Mouse (Mus musculus) embryonic stem cell, embryonic (primary cell): ENCODE data around the gene Glp1r.

ENCODE experiments used
- CTCF ChIA-PET, 4 experiments: fragments of 300-600 bp in 2 of 4; fragments of 350-600 bp in 2 of 4; sonication (Branson Sonifier 250); formaldehyde crosslinking; loops; one replicate each; lab custom pipeline; 2022; ENCODE audit warnings: inconsistent platforms in 2 of 4; lab: Charles Lee
- POLR2A ChIA-PET, 4 experiments: fragments of 300-600 bp in 2 of 4; fragments of 350-600 bp in 2 of 4; sonication (Branson Sonifier 250); formaldehyde crosslinking; loops; one replicate each; lab custom pipeline; 2022; ENCODE audit warnings: antibody characterized with exemption in 4 of 4, inconsistent platforms in 1 of 4; lab: Charles Lee

The Glp1r gene

GRCm38 (mm10) chr17:30901627-30902026 is at the start of gene Glp1r:
TSS of gene Glp1r (plus strand) at chr17:30901817.
- CTCF ChIA-PET = interaction anchor here in 3 of 4 experiments (0.5 to 3.6 kb wide), 17 partner anchors 9 to 342 kb away, joined by 3 to 26 read pairs (median 7); no protein-coding TSS in a partner anchor
- POLR2A ChIA-PET = interaction anchor here in 3 of 4 experiments (0.6 to 5.1 kb wide), 26 partner anchors 9 to 938 kb away, joined by 3 to 41 read pairs (median 4); no protein-coding TSS in a partner anchor

DNA sequence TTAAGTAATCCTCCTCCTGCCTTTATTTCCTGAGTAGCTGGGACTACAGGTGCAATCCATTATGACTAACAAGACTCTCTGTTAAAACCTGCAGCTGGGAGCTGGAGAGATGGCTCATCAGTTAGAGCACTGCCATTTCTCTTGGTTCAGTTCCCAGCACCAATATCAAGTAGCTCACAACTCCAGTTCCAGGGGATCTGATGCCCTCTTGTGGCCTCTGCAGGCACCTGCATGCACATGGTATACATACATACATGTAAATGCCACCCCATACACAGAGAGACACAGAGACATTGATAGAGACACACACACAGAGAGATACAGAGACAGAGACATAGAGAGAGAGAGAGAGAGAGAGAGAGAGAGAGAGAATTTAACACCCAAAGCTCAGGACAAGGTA is 49.3 kb upstream of the Glp1r start:
- ChIA-PET POLR2A (interaction anchor here in 3 of 4 experiments (0.6 to 1.6 kb wide), 5 partner anchors 24 to 293 kb away, joined by 3 to 5 read pairs (median 3); no protein-coding TSS in a partner anchor), CTCF (interaction anchor here (0.6 to 4.3 kb wide), 41 partner anchors 8 to 1629 kb away, joined by 3 to 27 read pairs (median 4); no protein-coding TSS in a partner anchor)

DNA sequence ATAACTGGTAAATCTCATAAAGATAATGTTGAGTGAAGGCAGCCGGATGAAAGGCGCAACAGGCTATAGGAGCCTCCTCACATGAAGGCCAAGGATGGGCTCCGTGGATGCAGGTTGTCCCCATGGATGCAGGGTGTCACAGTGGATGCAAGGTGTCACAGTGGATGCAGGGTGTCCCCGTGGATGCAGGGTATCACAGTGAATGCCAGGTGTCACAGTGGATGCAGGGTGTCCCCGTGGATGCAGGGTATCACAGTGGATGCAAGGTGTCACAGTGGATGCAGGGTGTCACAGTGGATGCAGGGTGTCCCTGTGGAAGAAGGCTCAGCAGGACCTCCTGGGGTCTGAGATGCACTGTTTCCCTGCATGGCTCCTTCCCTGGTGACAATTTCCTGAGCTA is 44.3 kb upstream of the Glp1r start:
- POLR2A ChIA-PET = interaction anchor here in 2 of 4 experiments (0.7 to 1.3 kb wide), 4 partner anchors 9 to 93 kb away, joined by 3 to 4 read pairs (median 3); no protein-coding TSS in a partner anchor
- CTCF ChIA-PET = interaction anchor here in 2 of 4 experiments (0.6 to 1.2 kb wide), 3 partner anchors 12 to 163 kb away, joined by 3 to 16 read pairs (median 8); no protein-coding TSS in a partner anchor

DNA sequence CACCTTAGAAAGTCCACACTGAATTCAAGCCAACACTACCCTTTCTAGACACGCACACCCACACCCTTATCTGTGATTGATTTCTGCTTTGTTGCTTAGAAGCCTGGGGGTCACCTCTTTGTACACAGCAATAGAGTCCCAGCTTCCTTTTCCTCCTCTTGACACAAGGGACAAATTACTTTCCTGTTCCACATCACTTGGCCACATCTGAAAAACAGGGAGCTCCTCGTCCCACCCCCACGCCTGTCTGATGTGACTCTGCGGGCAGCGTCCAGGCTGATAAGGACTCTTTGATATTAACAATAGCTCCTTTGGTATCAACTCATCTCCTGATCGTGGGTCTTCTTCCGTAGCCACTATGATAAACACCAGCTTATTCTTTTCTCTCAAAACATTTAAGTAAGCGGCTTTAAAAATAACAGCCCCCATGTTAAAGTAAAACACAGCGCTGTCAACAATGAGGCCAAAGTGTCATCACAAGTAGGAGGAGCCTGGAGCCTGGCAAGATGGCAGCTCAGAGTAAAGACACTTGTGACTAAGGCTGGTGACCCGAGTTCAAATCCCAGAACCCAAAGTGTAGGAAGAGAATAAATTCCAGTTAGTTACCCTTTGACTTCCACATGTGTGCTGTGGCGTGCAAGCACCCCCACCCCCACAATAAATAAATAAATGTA is 42.9 kb upstream of the Glp1r start:
- CTCF ChIA-PET = interaction anchor here in 2 of 4 experiments (0.6 to 1.2 kb wide), 4 partner anchors 13 to 55 kb away, joined by 3 read pairs; no protein-coding TSS in a partner anchor
- POLR2A ChIA-PET = interaction anchor here in 1 of 4 experiments (0.7 to 1.3 kb wide), 3 partner anchors 9 to 23 kb away, joined by 3 to 4 read pairs (median 4); no protein-coding TSS in a partner anchor

DNA sequence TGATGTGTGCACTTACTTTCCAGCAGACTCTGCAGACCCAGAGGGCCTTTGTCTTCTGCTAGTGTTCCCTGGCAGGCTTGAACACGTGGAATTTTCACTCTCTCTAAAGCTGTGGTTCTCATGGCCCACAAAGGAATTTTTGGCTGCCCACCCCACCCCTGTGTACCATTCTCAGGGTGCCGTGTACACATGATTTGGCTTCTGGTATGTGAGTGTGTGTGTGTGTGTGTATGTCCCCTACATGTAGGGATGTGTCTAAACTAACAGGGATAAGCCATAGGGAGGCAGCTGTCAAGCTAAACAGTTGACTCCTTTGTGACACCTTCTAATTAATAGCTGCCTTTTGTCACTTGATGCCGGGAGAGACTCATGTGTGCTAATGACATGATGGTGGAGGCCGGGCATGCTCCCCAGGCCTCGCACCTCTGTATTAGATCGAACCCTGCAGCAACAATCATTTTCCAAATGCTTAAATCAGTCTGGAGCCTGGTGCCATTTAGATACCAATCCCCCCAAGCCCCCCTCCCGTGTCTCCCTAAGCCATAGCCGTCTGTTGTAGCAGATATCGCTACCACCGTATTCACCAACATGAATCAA is 41.5 kb upstream of the Glp1r start:
- POLR2A ChIA-PET = interaction anchor here in 2 of 4 experiments (0.6 to 1.2 kb wide), 3 partner anchors 33 to 924 kb away, joined by 3 to 4 read pairs (median 3); no protein-coding TSS in a partner anchor
- CTCF ChIA-PET = interaction anchor here in 3 of 4 experiments (0.5 to 2.4 kb wide), 8 partner anchors 14 to 159 kb away, joined by 3 to 5 read pairs (median 3); no protein-coding TSS in a partner anchor

GRCm38 (mm10) chr17:30860606-30861005 is 41.0 kb upstream of the Glp1r start:
- POLR2A ChIA-PET = interaction anchor here in 2 of 4 experiments (0.6 to 1.2 kb wide), 2 partner anchors 33 to 365 kb away, joined by 3 read pairs; no protein-coding TSS in a partner anchor
- CTCF ChIA-PET = interaction anchor here in 2 of 4 experiments (0.5 to 2.4 kb wide), 6 partner anchors 14 to 159 kb away, joined by 3 to 5 read pairs (median 4); no protein-coding TSS in a partner anchor

GRCm38 (mm10) chr17:30866281-30866680 is 35.3 kb upstream of the Glp1r start:
- POLR2A ChIA-PET = interaction anchor here in 1 of 4 experiments (0.6 to 1.1 kb wide), 3 partner anchors 9 to 477 kb away, joined by 3 to 4 read pairs (median 3); no protein-coding TSS in a partner anchor
- CTCF ChIA-PET = interaction anchor here (0.7 to 3.8 kb wide), 7 partner anchors 8 to 129 kb away, joined by 3 to 14 read pairs (median 4); no protein-coding TSS in a partner anchor

GRCm38 (mm10) chr17:30866966-30867365 is 34.7 kb upstream of the Glp1r start:
- ChIA-PET CTCF (interaction anchor here in 1 of 4 experiments (1.3 kb wide), 1 partner anchor 14 kb away, joined by 3 read pairs; no protein-coding TSS in a partner anchor), POLR2A (interaction anchor here in 1 of 4 experiments (0.6 to 1.1 kb wide), 3 partner anchors 10 to 478 kb away, joined by 3 to 4 read pairs (median 3); no protein-coding TSS in a partner anchor)

- POLR2A ChIA-PET = interaction anchor here in 3 of 4 experiments (0.7 to 1.3 kb wide), 6 partner anchors 19 to 408 kb away, joined by 3 to 4 read pairs (median 3); no protein-coding TSS in a partner anchor
- CTCF ChIA-PET = interaction anchor here (0.5 to 2.0 kb wide), 13 partner anchors 12 to 1319 kb away, joined by 3 to 7 read pairs (median 4); partner anchors contain the start of gene Glp1r (in 1 of the 4)
Observed at GRCm38 (mm10) chr17:30871040-30871439, 30.6 kb upstream of the Glp1r start.

GRCm38 (mm10) chr17:30874276-30874675 is 27.3 kb upstream of the Glp1r start:
- ChIA-PET CTCF (interaction anchor here (0.6 to 2.8 kb wide), 52 partner anchors 8 to 453 kb away, joined by 3 to 18 read pairs (median 4); partner anchors contain the start of gene Glp1r (in 1 of the 4)), POLR2A (interaction anchor here in 3 of 4 experiments (0.6 to 2.9 kb wide), 8 partner anchors 10 to 375 kb away, joined by 3 to 16 read pairs (median 4); partner anchors contain the start of gene Glp1r (in 1 of the 3))

- ChIA-PET POLR2A (interaction anchor here in 3 of 4 experiments (0.5 to 2.3 kb wide), 11 partner anchors 9 to 708 kb away, joined by 3 to 8 read pairs (median 4); partner anchors contain the start of gene Glp1r (in 1 of the 3)), CTCF (interaction anchor here in 3 of 4 experiments (0.7 to 3.3 kb wide), 6 partner anchors 15 to 416 kb away, joined by 3 to 15 read pairs (median 3); partner anchors contain the start of gene Glp1r (in 1 of the 3))
Observed at GRCm38 (mm10) chr17:30877456-30877855, 24.2 kb upstream of the Glp1r start.

- CTCF ChIA-PET = interaction anchor here in 3 of 4 experiments (0.5 to 3.3 kb wide), 17 partner anchors 12 to 457 kb away, joined by 3 to 15 read pairs (median 3); partner anchors contain the start of gene Glp1r (in 1 of the 3)
- POLR2A ChIA-PET = interaction anchor here in 3 of 4 experiments (0.5 to 2.3 kb wide), 19 partner anchors 10 to 1458 kb away, joined by 3 to 13 read pairs (median 4); partner anchors contain the start of gene Glp1r (in 2 of the 3)
Observed at GRCm38 (mm10) chr17:30878626-30879025, 23.0 kb upstream of the Glp1r start.

DNA sequence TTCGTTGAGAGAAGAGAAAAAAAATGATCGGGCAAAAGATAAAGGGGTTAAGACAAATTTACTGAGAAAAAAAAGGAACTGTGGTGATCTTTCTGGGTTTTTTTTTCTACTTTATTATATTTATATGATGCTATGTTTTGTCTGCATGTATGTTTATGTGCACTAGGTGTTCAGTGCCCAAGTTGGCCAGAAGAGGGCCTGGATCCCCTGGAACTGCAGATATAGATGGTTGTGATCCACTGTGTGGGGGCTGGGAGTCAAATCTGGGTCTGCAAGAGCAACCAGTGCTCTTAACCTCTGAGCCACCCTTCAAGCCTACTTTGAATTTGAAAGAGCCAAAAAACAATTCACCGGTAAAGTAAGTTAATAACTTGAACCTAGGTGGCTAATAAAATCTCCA is 21.2 kb upstream of the Glp1r start:
- ChIA-PET CTCF (interaction anchor here in 1 of 4 experiments (2.8 kb wide), 1 partner anchor 12 kb away, joined by 8 read pairs; no protein-coding TSS in a partner anchor), POLR2A (interaction anchor here in 2 of 4 experiments (0.7 to 1.5 kb wide), 4 partner anchors 9 to 56 kb away, joined by 3 to 9 read pairs (median 4); no protein-coding TSS in a partner anchor)

GRCm38 (mm10) chr17:30881001-30881400 is 20.6 kb upstream of the Glp1r start:
- POLR2A ChIA-PET = interaction anchor here in 3 of 4 experiments (0.7 to 1.5 kb wide), 6 partner anchors 9 to 57 kb away, joined by 3 to 9 read pairs (median 4); no protein-coding TSS in a partner anchor
- CTCF ChIA-PET = interaction anchor here in 2 of 4 experiments (0.6 to 2.8 kb wide), 2 partner anchors 12 to 364 kb away, joined by 3 to 8 read pairs; no protein-coding TSS in a partner anchor

GRCm38 (mm10) chr17:30882206-30882605 is 19.4 kb upstream of the Glp1r start:
- ChIA-PET CTCF (interaction anchor here in 3 of 4 experiments (0.6 to 2.8 kb wide), 12 partner anchors 8 to 575 kb away, joined by 3 to 8 read pairs (median 4); no protein-coding TSS in a partner anchor), POLR2A (interaction anchor here in 3 of 4 experiments (0.6 to 2.2 kb wide), 14 partner anchors 8 to 1158 kb away, joined by 3 to 7 read pairs (median 3); partner anchors contain the start of gene Glp1r (in 2 of the 3))

DNA sequence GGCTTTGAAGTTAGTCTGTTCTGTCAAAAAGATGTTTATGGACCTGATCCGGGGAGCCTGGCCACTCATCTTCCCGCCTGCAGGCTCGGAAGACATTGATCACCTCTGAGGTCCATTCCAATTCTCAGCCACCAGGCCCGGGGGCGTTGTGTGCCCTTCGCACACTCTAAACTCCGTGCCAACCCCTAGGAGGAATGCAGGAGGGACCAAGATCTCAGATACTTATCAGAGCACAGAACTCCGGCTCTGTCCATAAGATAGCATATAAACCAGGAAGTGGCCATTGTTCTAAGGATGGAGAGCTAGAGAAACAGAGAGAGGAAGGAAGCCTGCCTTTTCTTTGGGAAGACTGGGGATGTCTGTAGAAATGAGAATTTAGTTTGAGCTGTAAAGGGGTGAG is 18.1 kb upstream of the Glp1r start:
- ChIA-PET CTCF (interaction anchor here in 3 of 4 experiments (0.7 to 1.2 kb wide), 4 partner anchors 9 to 12 kb away, joined by 3 to 6 read pairs (median 4); no protein-coding TSS in a partner anchor), POLR2A (interaction anchor here in 3 of 4 experiments (0.9 to 2.2 kb wide), 7 partner anchors 8 to 509 kb away, joined by 3 to 6 read pairs (median 4); partner anchors contain the start of gene Glp1r (in 2 of the 3))
